Mouse (Mus musculus) intestine, postnatal 0 days (tissue): Measurements from ENCODE around the gene Blvra. TPM values are rescaled to one million over a fixed set of nuclear protein-coding genes. Genes with fewer than 3 reads are reported as not detected.

Experiments used
- ATAC-seq: fragments of 200-750 bp; cut with Nextera tagmentation; 2 replicates; pipeline ENCODE4 v1.8.0; 2017; ENCODE audit warnings: mild to moderate bottlenecking, moderate TSS enrichment, moderate library complexity
- H3K27ac ChIP-seq: fragments of 300-500 bp; sonication (generic); 2 replicates; pipeline ENCODE4 v1.5.1; 2014; ENCODE audit warnings: mild to moderate bottlenecking, low read depth, low read length, moderate library complexity
- H3K27me3 ChIP-seq: fragments of 300-500 bp; sonication (generic); replicated peaks from 2 replicates; pipeline ENCODE4 v1.6.1; 2014; ENCODE audit warnings: low read length, mixed read lengths; ENCODE audit not compliant: control insufficient read depth, insufficient read depth
- H3K36me3 ChIP-seq: fragments of 300-500 bp; sonication (generic); 2 replicates; pipeline ENCODE4 v1.6.1; 2014; ENCODE audit warnings: mild to moderate bottlenecking, moderate library complexity; ENCODE audit not compliant: control insufficient read depth, insufficient read depth
- H3K4me1 ChIP-seq: fragments of 300-500 bp; sonication (generic); replicated peaks from 2 replicates; pipeline ENCODE4 v1.6.1; 2014; ENCODE audit warnings: antibody characterized with exemption, low read length, mixed read lengths; ENCODE audit not compliant: control insufficient read depth, insufficient read depth
- H3K4me2 ChIP-seq: fragments of 300-500 bp; sonication (generic); replicated peaks from 2 replicates; pipeline ENCODE4 v1.6.1; 2014; ENCODE audit warnings: low read depth, mild to moderate bottlenecking, moderate library complexity
- H3K4me3 ChIP-seq: fragments of 300-500 bp; sonication (generic); 2 replicates; pipeline ENCODE4 v1.5.1; 2014; ENCODE audit warnings: low read depth, low read length
- H3K9ac ChIP-seq: fragments of 300-500 bp; sonication (generic); 2 replicates; pipeline ENCODE4 v1.6.1; 2014; ENCODE audit warnings: mild to moderate bottlenecking, low read depth, low read length
- H3K9me3 ChIP-seq: fragments of 300-500 bp; sonication (generic); 2 replicates; pipeline ENCODE4 v1.6.1; 2016; ENCODE audit warnings: mixed run types; ENCODE audit not compliant: control insufficient read depth
- CTCF ChIP-seq: sonication (generic); IDR thresholded peaks from 2 replicates; pipeline ENCODE4 v1.5.1; 2016; ENCODE audit warnings: low read depth, mild to moderate bottlenecking, control low read depth, antibody characterized with exemption, moderate library complexity
- WGBS: fragments of 180-500 bp; shearing (Covaris S2); extraction: QIAGEN DNeasy Blood & Tissue Kit; methylation state at CpG from one replicate; pipeline ENCODE4 v1.1.7; 2014; 5-methylcytosine and 5-hydroxymethylcytosine counted together
- polyA plus RNA-seq: library from polyadenylated mRNA; unstranded; fragments of >200 nt; fragmentation: Nextera tagmentation; extraction: Ambion mirVana; gene quantifications from 2 replicates; pipeline ENCODE4 v1.2.1, GENCODE M21; 2015

Blvra gene
- polyA plus RNA-seq = 64.3 and 71.5 TPM in 2 replicates

DNA sequence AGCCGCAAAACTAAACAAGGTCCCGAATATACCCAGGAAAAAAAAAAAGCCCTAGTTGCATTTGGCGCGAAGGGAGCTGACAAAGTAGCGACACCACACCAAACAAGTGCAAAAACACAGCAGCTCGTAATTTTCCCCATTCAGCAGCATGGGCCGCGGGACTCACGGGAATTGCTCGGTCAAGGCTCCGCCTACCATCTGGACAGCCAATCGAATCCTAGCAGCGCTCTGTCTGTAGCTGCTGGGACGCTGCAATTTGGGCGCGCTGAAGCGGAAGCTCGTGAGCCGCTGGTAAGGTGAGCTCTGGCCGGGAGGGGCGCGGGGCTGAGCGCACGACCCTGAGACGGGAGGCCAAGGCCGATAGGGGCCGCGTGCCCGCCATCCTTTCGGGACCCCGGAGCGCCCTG lies at the start of gene Blvra:
Gene Blvra (plus strand): TSS at position 231 of the 407 bp plus-strand sequence.
- TF ChIP-seq CTCF = peak; percentile 41
- Histone ChIP-seq H3K9ac (peak within 1 kb of the TSS; percentile 67), H3K4me3 (peak within 1 kb of the TSS; percentile 90), H3K4me2 (peak within 1 kb of the TSS; percentile 79), H3K36me3 (peaks cover 11% of the 10 kb centered on the region), H3K27me3 (no peaks in the 10 kb centered on the region), H3K9me3 (no peaks in the 10 kb centered on the region), H3K27ac (peak within 1 kb of the TSS; percentile 75), H3K4me1 (no peaks in the 10 kb centered on the region)
- peak; percentile 98 for ATAC-seq
- under 1% methylated on average over 29 of the region's 32 CpGs for WGBS

DNA sequence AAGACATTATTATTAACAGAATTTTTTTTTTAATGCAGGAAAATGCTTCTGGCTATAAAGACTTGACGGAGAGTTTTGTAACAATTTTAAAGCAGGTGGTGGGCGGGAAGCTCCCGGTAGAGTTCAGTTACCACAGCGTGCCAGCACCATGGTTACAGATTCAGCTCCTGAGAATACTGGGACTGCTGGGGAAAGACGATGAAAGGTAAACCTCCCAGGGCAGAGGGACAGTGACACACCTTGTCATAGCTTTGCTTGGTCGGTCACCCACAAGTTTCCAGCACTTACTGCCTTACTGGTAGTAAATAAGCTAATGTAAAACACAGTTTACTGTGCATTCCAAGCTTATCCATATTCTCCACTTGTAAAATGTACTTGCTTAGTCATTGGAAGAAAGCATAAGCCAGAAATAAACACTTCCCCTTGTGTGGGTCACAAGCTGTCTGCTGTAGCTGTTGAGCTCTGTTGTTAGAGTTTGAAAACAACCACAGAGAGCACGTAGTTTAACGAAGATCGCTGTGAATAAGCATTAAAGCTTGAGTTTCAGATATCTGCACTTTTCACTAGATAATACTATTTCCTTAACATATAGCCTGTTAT lies 35.4 kb upstream of the Blvra start:
- no peak for TF ChIP-seq CTCF
- no peaks in the 10 kb centered on the region for H3K4me1 ChIP-seq
- ATAC-seq = no peak
- H3K27me3 ChIP-seq = no peaks in the 10 kb centered on the region
- 94% methylated on average over 9 of the region's 9 CpGs for WGBS
- H3K27ac ChIP-seq = no peak overlapping the region
- peaks cover 50% of the 10 kb centered on the region for H3K36me3 ChIP-seq
- H3K4me3 ChIP-seq = no peak overlapping the region
- no peak overlapping the region for H3K9ac ChIP-seq
- no peak overlapping the region for H3K4me2 ChIP-seq
- no peaks in the 10 kb centered on the region for H3K9me3 ChIP-seq

DNA sequence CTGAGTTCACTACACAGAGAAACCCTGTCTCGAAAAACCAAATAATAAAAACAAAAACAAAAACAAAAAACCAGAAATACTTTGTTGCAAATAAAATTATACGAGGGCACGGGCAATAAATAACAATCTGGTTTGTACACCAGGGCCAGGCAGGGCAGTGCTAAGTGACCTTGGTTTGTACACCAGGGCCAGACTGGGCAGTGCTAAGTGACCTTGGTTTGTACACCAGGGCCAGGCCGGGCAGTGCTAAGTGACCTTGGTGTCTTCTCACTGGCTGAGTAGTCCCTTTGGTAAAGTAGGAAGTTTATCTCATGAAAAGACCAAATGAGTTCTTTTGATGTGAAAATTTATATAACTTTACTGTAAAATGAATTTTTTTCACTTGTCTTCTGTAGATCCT lies 33.2 kb upstream of the Blvra start:
- no peak overlapping the region for H3K27ac ChIP-seq
- H3K4me3 ChIP-seq = no peak overlapping the region
- H3K9me3 ChIP-seq = no peaks in the 10 kb centered on the region
- 90% methylated on average over 4 of the region's 4 CpGs for WGBS
- no peaks in the 10 kb centered on the region for H3K27me3 ChIP-seq
- H3K4me2 ChIP-seq = no peak overlapping the region
- no peaks in the 10 kb centered on the region for H3K4me1 ChIP-seq
- TF ChIP-seq CTCF = no peak
- ATAC-seq = no peak
- no peak overlapping the region for H3K9ac ChIP-seq
- peaks cover 38% of the 10 kb centered on the region for H3K36me3 ChIP-seq

DNA sequence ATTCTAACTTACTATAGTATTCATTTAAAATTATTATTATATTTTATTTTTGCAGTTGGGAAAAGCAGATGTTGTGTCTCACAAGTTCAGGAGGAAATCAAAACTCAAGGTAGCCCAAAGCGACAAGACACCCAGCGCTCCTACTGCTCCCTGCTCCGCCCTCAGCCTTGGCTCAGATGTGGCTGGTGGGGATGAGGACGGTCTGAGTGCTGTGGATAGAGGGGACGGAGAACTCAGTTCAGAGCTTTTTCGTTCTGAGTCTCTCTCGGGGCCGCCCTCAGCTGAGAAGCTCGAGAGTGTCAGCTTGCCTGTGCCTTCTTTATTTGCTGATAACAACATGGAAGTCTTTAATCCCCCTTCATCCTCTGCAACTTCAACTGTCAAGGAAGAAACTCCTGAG lies 9.0 kb upstream of the Blvra start:
- no peak overlapping the region for H3K27ac ChIP-seq
- H3K4me1 ChIP-seq = no peaks in the 10 kb centered on the region
- H3K4me2 ChIP-seq = no peak overlapping the region
- H3K36me3 ChIP-seq = peaks cover 45% of the 10 kb centered on the region
- no peak for TF ChIP-seq CTCF
- no peak overlapping the region for H3K4me3 ChIP-seq
- WGBS = 93% methylated on average over 9 of the region's 9 CpGs
- H3K9ac ChIP-seq = no peak overlapping the region
- no peak for ATAC-seq
- H3K27me3 ChIP-seq = no peaks in the 10 kb centered on the region
- no peaks in the 10 kb centered on the region for H3K9me3 ChIP-seq

DNA sequence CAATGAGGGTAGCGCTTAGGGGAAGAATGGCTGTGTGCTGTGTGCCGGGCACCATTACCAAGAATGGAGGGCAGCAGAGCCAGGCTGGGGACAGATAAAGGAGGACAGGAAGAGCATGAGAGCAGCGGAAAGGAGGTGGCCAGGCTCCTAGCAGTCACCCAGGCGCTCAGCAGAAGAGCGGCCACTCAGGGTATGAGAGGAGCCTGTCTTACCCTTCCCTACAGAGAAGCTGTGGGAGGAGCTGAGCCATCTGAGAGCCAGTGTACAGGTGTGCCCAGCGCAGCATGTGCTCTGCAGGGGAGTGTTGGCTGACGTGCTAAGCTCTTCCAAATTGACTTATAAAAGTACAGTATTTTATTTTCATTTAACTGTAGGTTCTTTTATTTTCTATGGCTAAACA lies 1.7 kb upstream of the Blvra start:
- no peak for TF ChIP-seq CTCF

GRCm38 (mm10) chr2:127069781-127070434 lies 557 bp upstream of the Blvra start:
- Histone ChIP-seq H3K36me3 (peaks cover 11% of the 10 kb centered on the region), H3K4me3 (peak overlapping the region; percentile 90), H3K27me3 (no peaks in the 10 kb centered on the region), H3K4me1 (no peaks in the 10 kb centered on the region), H3K4me2 (peak overlapping the region; percentile 79), H3K9me3 (no peaks in the 10 kb centered on the region), H3K9ac (peak overlapping the region; percentile 67; the same call in 1 of the 2 replicates), H3K27ac (peak overlapping the region; percentile 46)
- no peak for TF ChIP-seq CTCF
- WGBS = 16% methylated on average over 11 of the region's 11 CpGs
- ATAC-seq = peak; percentile 22; the same call in 1 of the 2 replicates

More for the DNA sequence above, 1.7 kb upstream of the Blvra start:
- no peak overlapping the region for H3K4me2 ChIP-seq
- H3K4me3 ChIP-seq = no peak overlapping the region
- H3K9me3 ChIP-seq = no peaks in the 10 kb centered on the region
- H3K36me3 ChIP-seq = peaks cover 16% of the 10 kb centered on the region
- H3K4me1 ChIP-seq = no peaks in the 10 kb centered on the region
- H3K9ac ChIP-seq = no peak overlapping the region
- no peaks in the 10 kb centered on the region for H3K27me3 ChIP-seq
- no peak overlapping the region for H3K27ac ChIP-seq
- no peak for ATAC-seq
- 77% methylated on average over 7 of the region's 7 CpGs for WGBS
